Mouse (Mus musculus): ENCODE measurements around the gene Tex9. TPM values are rescaled to one million over a fixed set of nuclear protein-coding genes. Genes with fewer than 3 reads are reported as not detected.

The Tex9 gene
- polyA plus RNA-seq, 1 experiment: 4.6 TPM

DNA sequence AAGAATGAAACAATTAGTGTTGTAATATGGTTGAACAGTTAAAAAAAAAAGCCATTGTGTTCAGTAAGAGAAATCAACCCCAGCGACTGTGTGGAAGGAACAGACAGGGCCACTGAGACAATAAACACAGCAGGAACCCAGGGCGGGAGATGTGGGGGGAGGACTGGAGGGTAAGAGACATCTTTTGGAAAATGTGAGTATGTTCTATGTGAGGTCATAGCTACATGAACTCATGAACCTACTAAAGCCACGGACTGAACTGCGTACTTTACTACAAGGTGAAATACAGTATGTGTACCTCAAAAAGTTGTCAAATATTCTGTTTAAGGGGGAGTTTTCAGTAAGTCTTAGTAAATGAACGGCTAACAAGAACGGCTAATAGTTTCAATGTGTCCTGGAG lies 14.7 kb downstream of the Tex9 start:
- no peaks in the 10 kb centered on the region for H3K79me2 ChIP-seq (ENCODE audit: control insufficient read depth, insufficient read depth)
- H3K79me3 ChIP-seq (ENCODE audit: low read depth): no peaks in the 10 kb centered on the region
- H3ac ChIP-seq (ENCODE audit: control insufficient read depth, insufficient read length, low read depth): no peak overlapping the region
- no peaks in the 10 kb centered on the region for H3K27me3 ChIP-seq (ENCODE audit: control insufficient read depth, insufficient read depth, insufficient read length)
- TF ChIP-seq MYOD1 (IDR thresholded peaks at IDR 0.05; ENCODE audit: control insufficient read depth, insufficient read length, low read depth): no peak
- TF ChIP-seq CEBPB (IDR thresholded peaks at IDR 0.05; ENCODE audit: low read depth): no peak
- TF ChIP-seq CTCF (IDR thresholded peaks at IDR 0.05; ENCODE audit: control insufficient read depth, insufficient read depth, insufficient read length): no peak
- no peak for TF ChIP-seq MYOG (IDR thresholded peaks at IDR 0.05; ENCODE audit: control insufficient read depth, extremely low read depth, insufficient read length)
- no peak for TF ChIP-seq MAX (IDR thresholded peaks at IDR 0.05)
- no peak for TF ChIP-seq USF1 (IDR thresholded peaks at IDR 0.05; ENCODE audit: low read depth)
- TF ChIP-seq FOSL1 (IDR thresholded peaks at IDR 0.05; ENCODE audit: insufficient read depth, low read length, poor library complexity, severe bottlenecking): no peak
- peaks cover 16% of the 10 kb centered on the region for H3K36me3 ChIP-seq (ENCODE audit: control insufficient read depth, insufficient read depth)
- H3K4me3 ChIP-seq (ENCODE audit: insufficient read depth, poor library complexity, severe bottlenecking): no peak overlapping the region

DNA sequence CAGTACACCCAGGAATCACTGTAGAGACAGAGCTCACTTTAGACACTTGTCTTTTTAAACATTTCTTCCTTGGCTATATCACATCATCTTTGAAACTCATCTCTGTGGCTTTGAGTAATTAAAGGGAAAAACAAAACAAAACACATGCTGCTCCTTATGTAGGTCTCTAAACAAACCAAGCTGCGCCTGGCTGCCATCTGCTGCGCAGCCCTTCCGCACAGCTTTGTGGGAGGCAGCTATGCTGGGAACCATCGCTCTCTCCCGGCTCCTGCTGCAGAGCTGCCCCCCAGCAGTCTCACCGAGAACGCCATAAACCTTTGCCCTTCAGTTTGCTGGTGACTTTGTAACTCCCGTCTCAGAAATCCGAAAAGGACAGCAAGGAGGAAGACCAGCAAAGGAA lies 16.5 kb downstream of the Tex9 start:
- no peaks in the 10 kb centered on the region for H3K79me3 ChIP-seq (ENCODE audit: low read depth)
- no peak overlapping the region for H3ac ChIP-seq (ENCODE audit: control insufficient read depth, insufficient read length, low read depth)
- H3K79me2 ChIP-seq (ENCODE audit: control insufficient read depth, insufficient read depth): no peaks in the 10 kb centered on the region
- peaks cover 16% of the 10 kb centered on the region for H3K36me3 ChIP-seq (ENCODE audit: control insufficient read depth, insufficient read depth)
- H3K27me3 ChIP-seq (ENCODE audit: control insufficient read depth, insufficient read depth, insufficient read length): no peaks in the 10 kb centered on the region
- H3K4me3 ChIP-seq (ENCODE audit: insufficient read depth, poor library complexity, severe bottlenecking): no peak overlapping the region
- TF ChIP-seq MYOD1 (IDR thresholded peaks at IDR 0.05; ENCODE audit: control insufficient read depth, insufficient read length, low read depth) (no peak), USF1 (IDR thresholded peaks at IDR 0.05; ENCODE audit: low read depth) (no peak), CEBPB (IDR thresholded peaks at IDR 0.05; ENCODE audit: low read depth) (no peak), FOSL1 (IDR thresholded peaks at IDR 0.05; ENCODE audit: insufficient read depth, low read length, poor library complexity, severe bottlenecking) (no peak), MAX (IDR thresholded peaks at IDR 0.05) (no peak), CTCF (IDR thresholded peaks at IDR 0.05; ENCODE audit: control insufficient read depth, insufficient read depth, insufficient read length) (no peak), MYOG (IDR thresholded peaks at IDR 0.05; ENCODE audit: control insufficient read depth, extremely low read depth, insufficient read length) (no peak)

DNA sequence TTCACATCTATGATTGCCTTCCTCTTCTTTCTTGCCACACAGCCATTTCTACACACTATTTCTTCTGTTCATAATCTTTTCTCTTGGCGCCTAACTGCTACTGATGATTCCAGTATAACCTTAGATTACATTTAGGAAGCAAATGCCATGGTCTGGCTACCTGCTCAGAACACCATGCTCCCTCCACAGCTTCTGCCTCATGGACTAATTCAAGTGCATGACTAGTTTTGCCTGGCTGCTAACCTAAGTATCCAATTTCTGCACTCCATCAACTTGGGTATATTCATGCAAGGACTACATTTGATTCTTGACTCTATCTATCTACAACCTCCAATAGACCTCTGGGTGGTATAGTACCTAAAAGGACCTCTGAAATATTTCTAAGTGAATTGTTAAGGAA lies 22.2 kb downstream of the Tex9 start:
- TF ChIP-seq MYOD1 (IDR thresholded peaks at IDR 0.05; ENCODE audit: control insufficient read depth, insufficient read length, low read depth): no peak
- no peak for TF ChIP-seq FOSL1 (IDR thresholded peaks at IDR 0.05; ENCODE audit: insufficient read depth, low read length, poor library complexity, severe bottlenecking)
- TF ChIP-seq USF1 (IDR thresholded peaks at IDR 0.05; ENCODE audit: low read depth): no peak
- TF ChIP-seq MYOG (IDR thresholded peaks at IDR 0.05; ENCODE audit: control insufficient read depth, extremely low read depth, insufficient read length): no peak
- TF ChIP-seq CEBPB (IDR thresholded peaks at IDR 0.05; ENCODE audit: low read depth): no peak
- TF ChIP-seq CTCF (IDR thresholded peaks at IDR 0.05; ENCODE audit: control insufficient read depth, insufficient read depth, insufficient read length): no peak
- no peak for TF ChIP-seq MAX (IDR thresholded peaks at IDR 0.05)
- Histone ChIP-seq H3K79me2 (ENCODE audit: control insufficient read depth, insufficient read depth) (no peaks in the 10 kb centered on the region), H3K79me3 (ENCODE audit: low read depth) (no peaks in the 10 kb centered on the region), H3K27me3 (ENCODE audit: control insufficient read depth, insufficient read depth, insufficient read length) (no peaks in the 10 kb centered on the region), H3K36me3 (ENCODE audit: control insufficient read depth, insufficient read depth) (peaks cover 13% of the 10 kb centered on the region), H3ac (ENCODE audit: control insufficient read depth, insufficient read length, low read depth) (no peak overlapping the region), H3K4me3 (ENCODE audit: insufficient read depth, poor library complexity, severe bottlenecking) (no peak overlapping the region)

DNA sequence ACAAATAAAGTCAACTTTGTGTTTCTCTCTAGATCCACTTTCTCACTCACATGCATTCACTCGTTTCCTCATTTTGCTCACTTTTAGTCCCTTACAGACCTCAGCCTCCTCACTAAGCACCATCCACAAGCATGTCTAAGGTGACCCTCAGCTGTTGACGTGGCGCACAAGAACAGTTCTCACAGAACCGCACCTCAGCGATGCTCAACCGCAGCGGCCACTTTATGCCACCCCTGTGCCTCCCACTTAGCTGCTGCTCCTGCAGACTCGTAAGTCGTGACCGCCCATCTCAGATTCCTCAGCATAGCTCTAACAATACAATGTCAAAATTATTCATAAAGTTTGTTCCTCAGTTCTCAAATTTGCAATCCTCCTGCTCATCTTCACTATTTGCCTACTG lies 23.4 kb downstream of the Tex9 start:
- no peaks in the 10 kb centered on the region for H3K79me2 ChIP-seq (ENCODE audit: control insufficient read depth, insufficient read depth)
- H3K36me3 ChIP-seq (ENCODE audit: control insufficient read depth, insufficient read depth): peaks cover 18% of the 10 kb centered on the region
- no peak overlapping the region for H3K4me3 ChIP-seq (ENCODE audit: insufficient read depth, poor library complexity, severe bottlenecking)
- H3K27me3 ChIP-seq (ENCODE audit: control insufficient read depth, insufficient read depth, insufficient read length): no peaks in the 10 kb centered on the region
- no peak for TF ChIP-seq MAX (IDR thresholded peaks at IDR 0.05)
- TF ChIP-seq CTCF (IDR thresholded peaks at IDR 0.05; ENCODE audit: control insufficient read depth, insufficient read depth, insufficient read length): no peak
- TF ChIP-seq MYOG (IDR thresholded peaks at IDR 0.05; ENCODE audit: control insufficient read depth, extremely low read depth, insufficient read length): no peak
- TF ChIP-seq USF1 (IDR thresholded peaks at IDR 0.05; ENCODE audit: low read depth): no peak
- no peak for TF ChIP-seq FOSL1 (IDR thresholded peaks at IDR 0.05; ENCODE audit: insufficient read depth, low read length, poor library complexity, severe bottlenecking)
- H3K79me3 ChIP-seq (ENCODE audit: low read depth): no peaks in the 10 kb centered on the region
- no peak overlapping the region for H3ac ChIP-seq (ENCODE audit: control insufficient read depth, insufficient read length, low read depth)

DNA sequence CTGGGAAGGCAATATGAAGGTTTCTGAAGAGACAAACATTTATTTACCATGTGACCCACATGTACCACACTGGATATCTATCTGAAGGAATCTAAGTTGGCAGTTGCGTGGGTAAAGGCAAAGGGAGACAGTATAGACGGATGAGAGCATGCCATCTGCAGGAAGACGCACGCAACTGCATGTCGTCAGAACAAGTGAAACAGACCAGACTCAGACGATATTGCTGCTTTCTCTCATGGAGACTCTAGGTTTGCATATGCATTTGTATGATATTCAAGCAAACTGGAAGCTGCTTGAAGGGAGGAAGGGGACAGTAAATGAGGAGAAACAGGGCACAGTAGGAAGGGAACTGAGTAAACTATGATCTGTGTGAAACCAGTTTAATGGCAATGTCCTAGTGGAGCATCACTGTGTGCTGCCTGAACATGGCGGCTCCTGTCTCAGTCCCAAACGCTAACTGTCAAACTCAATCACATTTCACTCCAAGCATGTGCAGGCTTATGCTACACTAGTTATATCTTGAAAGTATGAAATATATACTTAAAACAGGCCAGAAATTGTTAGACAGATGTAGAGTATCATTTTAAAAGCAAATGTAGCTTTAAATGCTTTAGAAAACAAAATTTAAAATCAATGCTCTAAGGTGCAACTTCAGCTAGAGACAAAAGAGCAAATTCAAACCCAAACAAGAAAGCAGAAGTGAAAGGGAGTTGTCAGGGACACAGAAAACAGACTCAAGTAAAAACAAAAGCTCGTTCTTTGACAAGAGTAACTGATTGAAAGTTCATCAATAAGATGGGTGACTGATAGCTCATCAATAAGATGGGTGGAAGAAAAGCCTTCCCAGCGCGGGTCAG lies 24.2 kb downstream of the Tex9 start:
- Histone ChIP-seq H3ac (ENCODE audit: control insufficient read depth, insufficient read length, low read depth) (no peak overlapping the region), H3K4me3 (ENCODE audit: insufficient read depth, poor library complexity, severe bottlenecking) (no peak overlapping the region), H3K27me3 (ENCODE audit: control insufficient read depth, insufficient read depth, insufficient read length) (no peaks in the 10 kb centered on the region), H3K36me3 (ENCODE audit: control insufficient read depth, insufficient read depth) (peaks cover 14% of the 10 kb centered on the region), H3K79me3 (ENCODE audit: low read depth) (no peaks in the 10 kb centered on the region), H3K79me2 (ENCODE audit: control insufficient read depth, insufficient read depth) (no peaks in the 10 kb centered on the region)
- TF ChIP-seq CTCF (IDR thresholded peaks at IDR 0.05; ENCODE audit: control insufficient read depth, insufficient read depth, insufficient read length) (no peak), FOSL1 (IDR thresholded peaks at IDR 0.05; ENCODE audit: insufficient read depth, low read length, poor library complexity, severe bottlenecking) (no peak), MYOG (IDR thresholded peaks at IDR 0.05; ENCODE audit: control insufficient read depth, extremely low read depth, insufficient read length) (no peak), MAX (IDR thresholded peaks at IDR 0.05) (no peak), CEBPB (IDR thresholded peaks at IDR 0.05; ENCODE audit: low read depth) (no peak)
